Mouse (Mus musculus) hindbrain, embryonic 10.5 days (tissue): ENCODE results near the gene Fchsd2. TPM values are rescaled to one million over a fixed set of nuclear protein-coding genes. Genes with fewer than 3 reads are reported as not detected.

Source experiments
- DNase-seq: peaks from one replicate; pipeline ENCODE4 v3.0.0-alpha.2; 2017; ENCODE audit warnings: low spot score
- H3K27ac ChIP-seq: fragments of 300-500 bp; sonication (generic); 2 replicates; pipeline ENCODE4 v1.5.1; 2016; ENCODE audit warnings: mild to moderate bottlenecking, moderate library complexity
- H3K27me3 ChIP-seq: fragments of 300-500 bp; sonication (generic); 2 replicates; pipeline ENCODE4 v1.6.1; 2016; ENCODE audit warnings: mild to moderate bottlenecking; ENCODE audit not compliant: poor library complexity, insufficient read depth, severe bottlenecking
- H3K36me3 ChIP-seq: fragments of 300-500 bp; sonication (generic); 2 replicates; pipeline ENCODE4 v1.6.1; 2016; ENCODE audit warnings: mild to moderate bottlenecking, moderate library complexity
- H3K4me1 ChIP-seq: fragments of 300-500 bp; sonication (generic); replicated peaks from 2 replicates; pipeline ENCODE4 v1.6.1; 2016; ENCODE audit warnings: mild to moderate bottlenecking
- H3K4me3 ChIP-seq: fragments of 300-500 bp; sonication (generic); 2 replicates; pipeline ENCODE4 v1.5.1; 2016; ENCODE audit warnings: mild to moderate bottlenecking, moderate library complexity
- H3K9me3 ChIP-seq: fragments of 300-500 bp; sonication (generic); 2 replicates; pipeline ENCODE4 v1.6.1; 2016; ENCODE audit warnings: mild to moderate bottlenecking, moderate library complexity
- WGBS: fragments of 180-500 bp; shearing (Covaris S2); methylation state at CpG from one replicate; pipeline ENCODE4 v1.1.7; 2016; 5-methylcytosine and 5-hydroxymethylcytosine counted together
- polyA plus RNA-seq: library from polyadenylated mRNA; unstranded; fragments of >200 nt; fragmentation: Nextera tagmentation; extraction: Ambion mirVana; gene quantifications from 2 replicates; pipeline ENCODE4 v1.2.1, GENCODE M21; 2016

The Fchsd2 gene
- polyA plus RNA-seq, 1 experiment from 2014 or later = 20.9 TPM

GRCm38 (mm10) chr7:101306841-101307240, 214.2 kb downstream of the Fchsd2 start:
- no peaks in the 10 kb centered on the region for H3K9me3 ChIP-seq
- peaks cover 17% of the 10 kb centered on the region for H3K4me1 ChIP-seq
- peaks cover 7% of the 10 kb centered on the region; the same call in 1 of the 2 replicates for H3K27me3 ChIP-seq
- no peaks in the 10 kb centered on the region for H3K36me3 ChIP-seq
- WGBS = 54% methylated on average over 2 of the region's 2 CpGs
- DNase-seq = no peak
- no peak overlapping the region for H3K4me3 ChIP-seq
- H3K27ac ChIP-seq = no peak overlapping the region

DNA sequence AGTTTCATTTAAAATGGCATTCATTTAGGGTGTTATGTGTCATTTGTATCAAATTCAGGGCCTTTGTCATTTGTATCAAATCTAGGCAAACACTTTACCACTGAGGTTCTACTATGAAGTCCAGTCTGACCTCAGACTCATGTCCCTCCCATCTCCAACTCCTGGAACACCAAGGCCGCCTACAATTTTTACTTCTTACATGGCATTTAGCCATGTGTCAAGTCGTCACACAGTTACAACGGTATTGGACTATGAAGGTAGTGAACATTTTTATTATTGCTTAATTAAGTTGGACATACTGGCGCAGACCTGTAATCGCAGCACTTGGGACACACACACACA, 217.3 kb downstream of the Fchsd2 start:
- 42% methylated on average over 5 of the region's 5 CpGs for WGBS
- H3K4me1 ChIP-seq = peaks cover 10% of the 10 kb centered on the region; the same call in 1 of the 2 replicates

DNA sequence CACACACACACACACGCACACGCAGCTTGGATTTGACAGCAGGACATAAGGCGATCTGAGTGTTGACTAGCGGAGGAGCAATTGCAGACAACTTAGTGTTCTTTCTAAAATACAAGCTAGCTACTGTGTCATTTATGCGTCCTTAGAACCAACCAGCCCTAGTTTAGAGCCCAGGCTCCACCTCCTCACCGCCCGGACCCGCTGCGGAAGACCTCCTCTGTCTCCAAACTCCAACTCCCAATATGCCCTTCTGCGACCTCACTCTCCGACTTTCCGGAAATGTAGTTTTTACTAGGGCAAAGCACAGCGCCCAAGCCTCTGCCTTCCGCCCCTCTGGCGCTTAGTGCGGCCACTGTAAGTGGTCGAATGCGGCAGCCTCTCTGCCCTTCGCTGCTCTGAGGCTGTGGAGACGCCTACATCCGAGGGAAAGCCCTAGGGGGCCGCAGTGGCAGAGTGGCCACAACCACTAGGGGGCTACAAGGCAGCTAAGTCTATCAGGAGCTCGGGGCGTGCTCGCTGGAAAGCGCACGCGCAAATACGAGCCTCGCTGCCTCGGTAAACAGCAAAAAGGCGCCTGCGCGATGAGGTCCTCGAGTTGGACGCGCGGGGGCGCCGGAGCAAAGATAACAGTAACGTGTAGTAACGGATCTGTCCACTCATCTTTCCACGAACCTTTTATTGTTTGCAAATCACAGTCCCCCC, 217.8 kb downstream of the Fchsd2 start:
- DNase-seq = peak; percentile 98
- H3K9me3 ChIP-seq = no peaks in the 10 kb centered on the region
- no peaks in the 10 kb centered on the region for H3K36me3 ChIP-seq
- WGBS = under 1% methylated on average over 43 of the region's 43 CpGs
- peaks cover 10% of the 10 kb centered on the region; the same call in 1 of the 2 replicates for H3K4me1 ChIP-seq
- H3K4me3 ChIP-seq = peak overlapping the region; percentile 59
- 0 out of 2 replicates have a peak, but pooled peaks cover 1% of the 10 kb centered on the region for H3K27me3 ChIP-seq
- H3K27ac ChIP-seq = peak overlapping the region; percentile 90

More for the DNA sequence above, 217.3 kb downstream of the Fchsd2 start:
- H3K27me3 ChIP-seq = peaks cover 6% of the 10 kb centered on the region; the same call in 1 of the 2 replicates
- no peak for DNase-seq
- peak overlapping the region; percentile 59 for H3K4me3 ChIP-seq
- H3K9me3 ChIP-seq = no peaks in the 10 kb centered on the region
- H3K27ac ChIP-seq = peak overlapping the region; percentile 90
- H3K36me3 ChIP-seq = no peaks in the 10 kb centered on the region

- no peak for DNase-seq
- Histone ChIP-seq H3K36me3 (no peaks in the 10 kb centered on the region), H3K9me3 (no peaks in the 10 kb centered on the region), H3K27ac (peak overlapping the region; percentile 90), H3K27me3 (no peaks in the 10 kb centered on the region), H3K4me1 (peaks cover 10% of the 10 kb centered on the region; the same call in 1 of the 2 replicates), H3K4me3 (peak overlapping the region; percentile 59)
- WGBS = 43% methylated on average over 2 of the region's 2 CpGs
These were observed 218.4 kb downstream of the Fchsd2 start for GRCm38 (mm10) chr7:101311061-101311460.

GRCm38 (mm10) chr7:101313033-101313432, 220.4 kb downstream of the Fchsd2 start:
- DNase-seq = no peak
- Histone ChIP-seq H3K27ac (no peak overlapping the region), H3K4me1 (peaks cover 10% of the 10 kb centered on the region; the same call in 1 of the 2 replicates), H3K4me3 (no peak overlapping the region), H3K36me3 (no peaks in the 10 kb centered on the region), H3K27me3 (0 out of 2 replicates have a peak, but pooled peaks cover 6% of the 10 kb centered on the region), H3K9me3 (no peaks in the 10 kb centered on the region)
- 82% methylated on average over 3 of the region's 3 CpGs for WGBS

DNA sequence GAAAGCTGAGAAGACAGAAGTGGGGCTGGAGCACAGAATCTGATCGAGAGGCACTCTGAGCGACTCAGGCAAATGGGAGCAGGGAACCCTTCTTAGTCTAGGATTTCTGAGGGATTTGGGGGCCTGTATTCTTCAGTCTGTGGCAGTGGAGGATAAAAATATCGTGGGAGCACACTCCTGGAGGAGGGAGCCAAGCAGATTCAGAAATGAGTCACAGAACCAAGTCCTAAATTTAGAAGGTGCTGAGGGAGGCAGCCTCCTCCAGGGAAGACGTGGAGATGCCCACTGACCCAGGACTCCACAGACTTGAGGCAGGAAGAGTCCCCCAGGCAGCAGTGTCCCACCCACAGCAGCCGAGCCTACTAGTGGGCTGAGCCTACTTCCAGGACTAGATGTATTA, 221.7 kb downstream of the Fchsd2 start:
- no peaks in the 10 kb centered on the region for H3K9me3 ChIP-seq
- H3K27ac ChIP-seq = no peak overlapping the region
- H3K36me3 ChIP-seq = no peaks in the 10 kb centered on the region
- H3K27me3 ChIP-seq = peaks cover 19% of the 10 kb centered on the region
- no peak overlapping the region for H3K4me3 ChIP-seq
- 72% methylated on average over 5 of the region's 5 CpGs for WGBS
- DNase-seq = no peak
- peaks cover 10% of the 10 kb centered on the region; the same call in 1 of the 2 replicates for H3K4me1 ChIP-seq

DNA sequence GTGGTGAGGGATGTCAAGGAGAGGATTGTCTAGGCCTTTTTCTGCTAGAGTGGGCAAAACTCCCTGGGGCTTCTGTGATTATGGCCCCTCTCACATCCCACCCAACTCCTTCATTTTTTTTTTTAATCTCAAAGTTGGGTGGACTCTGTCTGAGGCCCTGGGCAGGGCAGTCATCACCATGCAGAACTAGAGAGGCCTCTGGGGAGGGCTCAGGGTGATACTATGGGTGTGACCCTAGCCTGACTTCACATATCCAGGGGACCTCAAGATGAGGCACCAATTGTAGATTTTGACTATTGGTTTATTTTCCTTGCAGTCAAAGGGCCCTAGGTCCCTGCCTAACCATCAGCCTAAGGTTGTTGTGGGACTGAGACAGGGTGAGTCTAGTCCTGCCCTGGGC, 223.0 kb downstream of the Fchsd2 start:
- Histone ChIP-seq H3K4me3 (no peak overlapping the region), H3K27ac (no peak overlapping the region), H3K36me3 (no peaks in the 10 kb centered on the region), H3K9me3 (no peaks in the 10 kb centered on the region), H3K27me3 (peaks cover 32% of the 10 kb centered on the region), H3K4me1 (peaks cover 12% of the 10 kb centered on the region; the same call in 1 of the 2 replicates)
- DNase-seq = no peak

- no peak overlapping the region for H3K4me3 ChIP-seq
- H3K9me3 ChIP-seq = no peaks in the 10 kb centered on the region
- peaks cover 41% of the 10 kb centered on the region for H3K27me3 ChIP-seq
- no peaks in the 10 kb centered on the region for H3K36me3 ChIP-seq
- WGBS = 71% methylated on average over 6 of the region's 6 CpGs
- peaks cover 14% of the 10 kb centered on the region for H3K4me1 ChIP-seq
- H3K27ac ChIP-seq = no peak overlapping the region
- DNase-seq = no peak
These were observed 223.9 kb downstream of the Fchsd2 start for GRCm38 (mm10) chr7:101316591-101317001.

- 86% methylated on average over 3 of the region's 3 CpGs for WGBS
- Histone ChIP-seq H3K36me3 (no peaks in the 10 kb centered on the region), H3K4me1 (peaks cover 18% of the 10 kb centered on the region), H3K27me3 (peaks cover 45% of the 10 kb centered on the region), H3K9me3 (no peaks in the 10 kb centered on the region), H3K4me3 (no peak within 1 kb of the TSS), H3K27ac (no peak within 1 kb of the TSS)
- DNase-seq = no peak
These were observed 224.4 kb downstream of the Fchsd2 start, which contains the start of gene Stard10 for GRCm38 (mm10) chr7:101317014-101317413. Gene Stard10 (plus strand): TSS chr7:101317086.

DNA sequence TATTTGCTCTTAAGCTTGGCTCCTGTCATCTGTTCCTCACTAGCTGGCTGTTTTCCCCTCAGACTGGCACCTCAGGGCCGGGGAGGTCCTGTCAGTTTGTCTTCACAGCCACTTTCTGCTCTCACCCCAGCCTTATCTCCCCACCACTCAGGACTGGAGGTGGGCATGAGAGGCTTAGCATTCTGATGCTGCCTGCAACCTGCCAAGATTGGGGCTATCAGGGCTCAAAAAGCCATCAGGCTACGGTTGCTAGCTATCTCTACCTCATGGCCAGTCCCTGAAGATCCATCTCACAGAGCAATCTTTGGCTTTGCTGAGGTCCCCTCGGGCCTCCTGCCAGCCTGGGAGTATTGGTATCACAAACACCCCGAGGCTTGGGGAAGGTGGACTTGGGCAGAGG, 226.2 kb downstream of the Fchsd2 start:
- H3K36me3 ChIP-seq = no peaks in the 10 kb centered on the region
- peaks cover 63% of the 10 kb centered on the region for H3K27me3 ChIP-seq
- H3K9me3 ChIP-seq = no peaks in the 10 kb centered on the region
- no peak overlapping the region for H3K27ac ChIP-seq
- WGBS = 76% methylated on average over 4 of the region's 4 CpGs
- H3K4me1 ChIP-seq = peaks cover 33% of the 10 kb centered on the region
- H3K4me3 ChIP-seq = no peak overlapping the region
- no peak for DNase-seq

DNA sequence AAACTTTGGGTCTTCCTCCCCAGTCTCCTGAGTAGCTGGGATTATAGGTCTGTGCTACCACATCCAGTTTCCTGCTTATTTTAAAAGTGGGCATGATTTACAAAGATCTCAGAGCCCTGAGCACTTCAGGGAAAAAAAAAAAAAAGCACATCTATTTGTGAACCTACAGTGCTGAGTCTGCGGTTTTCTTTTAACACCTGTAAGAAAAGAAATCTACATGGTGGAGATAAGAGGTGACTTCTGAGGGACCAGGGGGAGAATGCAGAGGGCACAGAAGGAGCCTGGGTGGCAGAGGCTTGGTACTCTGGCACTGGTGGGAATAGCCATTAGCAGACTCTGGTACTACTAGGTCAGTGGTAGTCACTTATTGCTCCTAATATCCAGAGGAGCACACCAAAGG, 227.1 kb downstream of the Fchsd2 start:
- DNase-seq = no peak
- Histone ChIP-seq H3K27ac (no peak overlapping the region), H3K4me3 (0 out of 2 replicates have a peak overlapping the region, but pooled peaks have one; percentile 82), H3K36me3 (no peaks in the 10 kb centered on the region), H3K9me3 (no peaks in the 10 kb centered on the region), H3K27me3 (peaks cover 65% of the 10 kb centered on the region), H3K4me1 (peaks cover 37% of the 10 kb centered on the region)
- 86% methylated on average over 1 of the region's 1 CpGs for WGBS

DNA sequence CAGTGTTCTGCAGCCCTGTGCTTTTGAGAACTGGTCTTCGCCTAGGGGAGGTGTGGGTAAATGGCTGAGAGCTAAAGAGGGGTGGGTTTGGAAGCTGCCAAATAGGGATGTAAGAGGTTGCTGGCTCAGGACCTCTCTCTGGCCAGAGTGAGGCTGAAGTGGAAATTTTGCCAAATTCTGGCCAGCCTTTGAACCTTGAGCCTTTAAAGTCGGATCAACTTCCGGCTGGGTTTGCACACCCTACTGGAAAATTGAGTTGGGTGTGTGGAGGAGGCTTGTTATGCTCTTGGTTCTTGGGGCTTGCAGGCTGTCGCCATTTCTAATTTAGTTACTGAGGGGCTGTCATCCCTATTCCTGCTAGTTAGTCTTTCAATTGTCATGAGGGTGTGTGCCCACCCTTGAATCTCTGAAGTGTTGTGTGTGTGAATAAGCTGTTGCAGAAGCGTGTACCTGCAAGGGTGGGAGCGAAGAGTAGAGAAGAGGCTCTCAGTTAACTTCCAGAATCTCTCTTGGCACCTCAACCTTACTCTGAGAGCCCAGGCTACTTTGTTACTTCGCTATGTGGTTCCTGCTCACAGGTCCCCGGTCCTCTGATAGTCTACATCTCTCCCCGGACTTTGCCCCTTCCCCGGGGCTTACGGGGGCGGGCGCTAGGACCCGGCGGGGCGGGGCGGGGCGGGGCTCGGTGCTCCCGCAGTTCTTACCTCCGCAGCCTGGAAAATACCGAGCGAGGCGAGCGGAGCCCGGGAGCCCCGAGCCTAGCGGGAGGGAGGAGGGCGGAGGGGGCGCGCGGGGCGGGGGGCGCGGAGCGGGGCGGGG, 227.9 kb downstream of the Fchsd2 start:
- no peaks in the 10 kb centered on the region for H3K9me3 ChIP-seq
- WGBS = 7% methylated on average over 29 of the region's 37 CpGs
- no peaks in the 10 kb centered on the region for H3K36me3 ChIP-seq
- peak overlapping the region; percentile 82 for H3K4me3 ChIP-seq
- H3K27me3 ChIP-seq = peaks cover 68% of the 10 kb centered on the region
- H3K27ac ChIP-seq = peak overlapping the region; percentile 85
- peak; percentile 62 for DNase-seq
- H3K4me1 ChIP-seq = peaks cover 37% of the 10 kb centered on the region
